Mouse (Mus musculus): ENCODE results near the gene Slc1a4. TPM values are rescaled to one million over a fixed set of nuclear protein-coding genes. Genes with fewer than 3 reads are reported as not detected.

Gene Slc1a4
- total RNA-seq (2023): under 1 TPM; 0.52 to 0.60 TPM

GRCm38 (mm10) chr11:20332561-20333514 is at the start of gene Slc1a4:
TSS of gene Slc1a4 (minus strand) at chr11:20332713.

Other genes with a start within 250 kb of the Slc1a4 start
- gene Actr2, start 219.8 kb downstream of the Slc1a4 start, total RNA-seq (2023): 100 to 1,000 TPM; 345 to 360 TPM
- gene Rab1a, start 131.3 kb downstream of the Slc1a4 start, total RNA-seq (2023): 100 to 1,000 TPM; 151 to 152 TPM
- gene Cep68, start 83.3 kb downstream of the Slc1a4 start, total RNA-seq (2023): 1 to 10 TPM; 8.8 to 9.0 TPM
- 10 to 100 TPM; 38.4 to 40.9 TPM for gene Sertad2, start 210.5 kb upstream of the Slc1a4 start, total RNA-seq (2023)